Mouse (Mus musculus): ENCODE results near the gene Olfr319. TPM values are rescaled to one million over a fixed set of nuclear protein-coding genes. Genes with fewer than 3 reads are reported as not detected.
"Not testable (repeated sequence)": the region's sequence is repeated elsewhere in the genome, so short reads cannot be mapped to it uniquely, and the experiment has no call there.

Gene Olfr319
- polyA plus RNA-seq (2014; fragmentation: Nextera tagmentation; extraction: Ambion mirVana) = 0.33 TPM in 1 of 2 replicates, not detected in the other

DNA sequence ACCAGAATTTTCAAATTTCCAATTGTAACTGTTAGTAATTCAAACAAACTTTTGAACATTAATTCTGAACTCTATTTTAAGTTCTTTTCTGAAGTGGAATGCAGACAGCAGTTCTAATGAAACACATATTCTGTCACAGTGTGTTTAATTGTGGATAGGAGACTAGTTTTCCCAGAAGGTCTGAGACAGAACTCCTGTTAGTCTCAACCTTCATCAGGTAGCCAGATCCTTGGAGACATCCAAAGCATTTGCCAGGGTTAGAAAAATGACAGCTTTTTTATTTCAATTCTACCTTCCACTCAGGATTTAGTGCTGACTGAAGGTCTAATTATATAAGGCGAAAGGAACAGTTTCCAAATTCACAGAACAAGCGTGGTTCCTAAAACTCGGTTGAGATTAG, at the start of gene Olfr319:
Gene Olfr319, plus strand, starts transcription at position 301 of the 400 bp plus-strand sequence.
- Histone ChIP-seq H3K4me2 (ENCODE audit: low read depth, low read length) (no peak within 1 kb of the TSS), H3K4me1 (ENCODE audit: control insufficient read depth, insufficient read depth, low read length) (no peaks in the 10 kb centered on the region), H3K27ac (replicated peaks; ENCODE audit: low read depth, low read length) (no peak within 1 kb of the TSS), H3K4me3 (ENCODE audit: low read depth, low read length) (no peak within 1 kb of the TSS), H3K36me3 (ENCODE audit: control insufficient read depth, insufficient read depth, low read length) (no peaks in the 10 kb centered on the region), H3K9me3 (ENCODE audit: control insufficient read depth, low read length) (peaks cover 15% of the 10 kb centered on the region; the same call in 1 of the 2 replicates), H3K9ac (ENCODE audit: low read depth, low read length) (no peak within 1 kb of the TSS), H3K27me3 (replicated peaks; ENCODE audit: control insufficient read depth, insufficient read depth, low read length) (no peaks in the 10 kb centered on the region)
- ATAC-seq (ENCODE audit: low read depth) = no peak
- WGBS = 86% methylated on average over 3 of the region's 3 CpGs
- DNase-seq (ENCODE audit: low spot score) = no peak

- DNase-seq (ENCODE audit: low spot score) (no peak), ATAC-seq (ENCODE audit: low read depth) (no peak)
- H3K4me1 ChIP-seq (ENCODE audit: control insufficient read depth, insufficient read depth, low read length) = no peaks in the 10 kb centered on the region
- H3K36me3 ChIP-seq (ENCODE audit: control insufficient read depth, insufficient read depth, low read length) = no peaks in the 10 kb centered on the region
- no peaks in the 10 kb centered on the region for H3K27me3 ChIP-seq (replicated peaks; ENCODE audit: control insufficient read depth, insufficient read depth, low read length)
- no peak overlapping the region for H3K27ac ChIP-seq (replicated peaks; ENCODE audit: low read depth, low read length)
- H3K9me3 ChIP-seq (ENCODE audit: control insufficient read depth, low read length) = no peaks in the 10 kb centered on the region
- 77% methylated on average over 3 of the region's 3 CpGs for WGBS
- H3K4me3 ChIP-seq (ENCODE audit: low read depth, low read length) = no peak overlapping the region
- no peak overlapping the region for H3K4me2 ChIP-seq (ENCODE audit: low read depth, low read length)
- no peak overlapping the region for H3K9ac ChIP-seq (ENCODE audit: low read depth, low read length)
Measured at GRCm38 (mm10) chr11:58655151-58655550, 43.8 kb upstream of the Olfr319 start.

GRCm38 (mm10) chr11:58658596-58658995, 40.4 kb upstream of the Olfr319 start, which contains the start of gene Olfr322:
TSS of gene Olfr322 (plus strand) at chr11:58658782.
- no peak for DNase-seq (ENCODE audit: low spot score)

DNA sequence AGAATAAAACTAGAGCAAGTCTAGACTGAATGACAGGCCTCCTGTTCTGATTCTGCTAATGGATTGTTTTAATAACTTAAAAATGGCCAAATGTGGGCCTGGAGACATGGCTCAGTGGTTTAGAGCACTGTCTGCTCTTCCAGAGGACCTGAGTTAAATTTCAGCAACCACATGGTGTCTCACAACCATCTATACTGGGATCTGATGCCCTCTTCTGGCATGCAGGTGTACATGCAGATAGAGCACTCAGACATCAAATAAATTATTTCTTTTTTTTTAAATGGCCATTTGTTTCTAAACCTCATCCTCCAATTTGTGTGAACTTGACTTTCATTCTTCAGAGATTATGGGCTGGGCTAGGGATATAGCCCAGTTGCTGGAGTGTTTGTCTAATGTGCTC, 29.7 kb upstream of the Olfr319 start:
- H3K9ac ChIP-seq (ENCODE audit: low read depth, low read length) = no peak overlapping the region
- ATAC-seq (ENCODE audit: low read depth) = no peak
- no peaks in the 10 kb centered on the region for H3K27me3 ChIP-seq (replicated peaks; ENCODE audit: control insufficient read depth, insufficient read depth, low read length)
- no peak overlapping the region for H3K4me2 ChIP-seq (ENCODE audit: low read depth, low read length)
- H3K27ac ChIP-seq (replicated peaks; ENCODE audit: low read depth, low read length) = no peak overlapping the region
- H3K4me1 ChIP-seq (ENCODE audit: control insufficient read depth, insufficient read depth, low read length) = no peaks in the 10 kb centered on the region
- no peak for DNase-seq (ENCODE audit: low spot score)
- H3K4me3 ChIP-seq (ENCODE audit: low read depth, low read length) = no peak overlapping the region
- no peaks in the 10 kb centered on the region for H3K9me3 ChIP-seq (ENCODE audit: control insufficient read depth, low read length)
- H3K36me3 ChIP-seq (ENCODE audit: control insufficient read depth, insufficient read depth, low read length) = no peaks in the 10 kb centered on the region

More at GRCm38 (mm10) chr11:58658596-58658995, 40.4 kb upstream of the Olfr319 start, which contains the start of gene Olfr322:
- no peak within 1 kb of the TSS for H3K27ac ChIP-seq (replicated peaks; ENCODE audit: low read depth, low read length)
- H3K4me2 ChIP-seq (ENCODE audit: low read depth, low read length) = no peak within 1 kb of the TSS
- no peaks in the 10 kb centered on the region for H3K36me3 ChIP-seq (ENCODE audit: control insufficient read depth, insufficient read depth, low read length)
- H3K4me3 ChIP-seq (ENCODE audit: low read depth, low read length) = no peak within 1 kb of the TSS
- H3K27me3 ChIP-seq (replicated peaks; ENCODE audit: control insufficient read depth, insufficient read depth, low read length) = no peaks in the 10 kb centered on the region
- no peaks in the 10 kb centered on the region for H3K9me3 ChIP-seq (ENCODE audit: control insufficient read depth, low read length)
- WGBS = 87% methylated on average over 4 of the region's 4 CpGs
- no peak within 1 kb of the TSS for H3K9ac ChIP-seq (ENCODE audit: low read depth, low read length)
- ATAC-seq (ENCODE audit: low read depth) = no peak
- H3K4me1 ChIP-seq (ENCODE audit: control insufficient read depth, insufficient read depth, low read length) = no peaks in the 10 kb centered on the region

- Histone ChIP-seq H3K4me3 (ENCODE audit: low read depth, low read length) (no peak overlapping the region), H3K4me1 (ENCODE audit: control insufficient read depth, insufficient read depth, low read length) (no peaks in the 10 kb centered on the region), H3K9me3 (ENCODE audit: control insufficient read depth, low read length) (no peaks in the 10 kb centered on the region), H3K9ac (ENCODE audit: low read depth, low read length) (no peak overlapping the region), H3K4me2 (ENCODE audit: low read depth, low read length) (no peak overlapping the region), H3K27me3 (replicated peaks; ENCODE audit: control insufficient read depth, insufficient read depth, low read length) (no peaks in the 10 kb centered on the region), H3K27ac (replicated peaks; ENCODE audit: low read depth, low read length) (no peak overlapping the region), H3K36me3 (ENCODE audit: control insufficient read depth, insufficient read depth, low read length) (no peaks in the 10 kb centered on the region)
- ATAC-seq (ENCODE audit: low read depth) (no peak), DNase-seq (ENCODE audit: low spot score) (no peak)
- WGBS = 50% methylated on average over 4 of the region's 4 CpGs
Measured at GRCm38 (mm10) chr11:58671825-58672224, 27.1 kb upstream of the Olfr319 start.

DNA sequence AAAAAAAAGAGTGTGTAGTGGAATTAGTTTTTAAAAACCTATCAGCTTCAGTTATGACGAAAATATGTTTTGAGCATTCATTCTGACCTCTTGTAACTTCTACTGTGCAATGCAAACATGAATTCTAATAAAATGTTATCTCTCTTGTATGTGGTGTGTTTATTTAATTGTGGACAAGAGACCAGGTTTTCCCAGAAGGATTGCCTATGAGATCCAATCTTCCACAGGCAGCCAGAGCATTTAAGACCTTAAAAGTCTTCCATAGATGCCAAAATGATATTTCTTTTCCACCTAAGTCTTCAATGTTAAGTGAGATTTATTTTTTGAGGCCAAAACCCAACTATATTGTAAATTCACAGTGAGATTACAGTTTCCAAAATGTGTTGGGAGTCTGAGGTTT, 18.2 kb upstream of the Olfr319 start, which contains the start of gene Olfr320:
Gene Olfr320, plus strand, starts transcription at position 301 of the 400 bp plus-strand sequence.
- Histone ChIP-seq H3K9ac (ENCODE audit: low read depth, low read length) (no peak within 1 kb of the TSS), H3K4me1 (ENCODE audit: control insufficient read depth, insufficient read depth, low read length) (no peaks in the 10 kb centered on the region), H3K4me3 (ENCODE audit: low read depth, low read length) (no peak within 1 kb of the TSS), H3K4me2 (ENCODE audit: low read depth, low read length) (no peak within 1 kb of the TSS), H3K27me3 (replicated peaks; ENCODE audit: control insufficient read depth, insufficient read depth, low read length) (no peaks in the 10 kb centered on the region), H3K27ac (replicated peaks; ENCODE audit: low read depth, low read length) (no peak within 1 kb of the TSS), H3K36me3 (ENCODE audit: control insufficient read depth, insufficient read depth, low read length) (no peaks in the 10 kb centered on the region), H3K9me3 (ENCODE audit: control insufficient read depth, low read length) (no peaks in the 10 kb centered on the region)
- WGBS = 98% methylated on average over 1 of the region's 1 CpGs
- ATAC-seq (ENCODE audit: low read depth) (no peak), DNase-seq (ENCODE audit: low spot score) (no peak)

- Histone ChIP-seq H3K27ac (replicated peaks; ENCODE audit: low read depth, low read length) (no peak overlapping the region), H3K9me3 (ENCODE audit: control insufficient read depth, low read length) (no peaks in the 10 kb centered on the region), H3K4me2 (ENCODE audit: low read depth, low read length) (no peak overlapping the region), H3K4me1 (ENCODE audit: control insufficient read depth, insufficient read depth, low read length) (no peaks in the 10 kb centered on the region), H3K36me3 (ENCODE audit: control insufficient read depth, insufficient read depth, low read length) (no peaks in the 10 kb centered on the region), H3K4me3 (ENCODE audit: low read depth, low read length) (no peak overlapping the region), H3K27me3 (replicated peaks; ENCODE audit: control insufficient read depth, insufficient read depth, low read length) (no peaks in the 10 kb centered on the region), H3K9ac (ENCODE audit: low read depth, low read length) (no peak overlapping the region)
- DNase-seq (ENCODE audit: low spot score) (no peak), ATAC-seq (ENCODE audit: low read depth) (no peak)
- WGBS = 82% methylated on average over 11 of the region's 11 CpGs
Measured at GRCm38 (mm10) chr11:58709086-58709485, 10.1 kb downstream of the Olfr319 start.

GRCm38 (mm10) chr11:58717723-58718122, 18.8 kb downstream of the Olfr319 start:
- not testable (repeated sequence) for H3K4me1 ChIP-seq (ENCODE audit: control insufficient read depth, insufficient read depth, low read length); DNase-seq (ENCODE audit: low spot score); H3K9me3 ChIP-seq (ENCODE audit: control insufficient read depth, low read length); H3K9ac ChIP-seq (ENCODE audit: low read depth, low read length); H3K27me3 ChIP-seq (replicated peaks; ENCODE audit: control insufficient read depth, insufficient read depth, low read length); H3K4me3 ChIP-seq (ENCODE audit: low read depth, low read length); ATAC-seq (ENCODE audit: low read depth); H3K27ac ChIP-seq (replicated peaks; ENCODE audit: low read depth, low read length); H3K36me3 ChIP-seq (ENCODE audit: control insufficient read depth, insufficient read depth, low read length); H3K4me2 ChIP-seq (ENCODE audit: low read depth, low read length)
- 86% methylated on average over 6 of the region's 7 CpGs for WGBS

DNA sequence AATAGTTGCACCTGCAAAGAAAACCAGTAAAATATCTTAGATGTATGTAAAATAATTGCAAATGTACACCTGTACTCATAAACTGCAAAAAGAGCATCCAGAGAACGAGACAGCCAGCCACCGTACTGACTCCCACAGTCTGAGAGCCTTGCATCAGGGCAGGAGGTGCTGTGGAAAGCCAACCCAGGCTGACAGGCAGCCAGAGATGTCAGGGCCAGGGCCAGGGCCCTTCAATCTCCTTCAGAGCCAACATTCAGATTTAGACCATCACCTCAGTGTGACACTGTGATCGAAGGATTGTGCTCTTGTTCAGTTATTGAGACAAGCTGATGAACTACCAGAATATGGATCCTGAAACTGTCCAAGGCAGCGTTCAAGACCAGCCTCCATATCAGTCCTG, 20.7 kb downstream of the Olfr319 start:
- H3K36me3 ChIP-seq (ENCODE audit: control insufficient read depth, insufficient read depth, low read length) = no peaks in the 10 kb centered on the region
- H3K4me2 ChIP-seq (ENCODE audit: low read depth, low read length) = no peak overlapping the region
- no peak overlapping the region for H3K27ac ChIP-seq (replicated peaks; ENCODE audit: low read depth, low read length)
- H3K27me3 ChIP-seq (replicated peaks; ENCODE audit: control insufficient read depth, insufficient read depth, low read length) = no peaks in the 10 kb centered on the region
- H3K4me1 ChIP-seq (ENCODE audit: control insufficient read depth, insufficient read depth, low read length) = no peaks in the 10 kb centered on the region
- no peak overlapping the region for H3K4me3 ChIP-seq (ENCODE audit: low read depth, low read length)
- H3K9ac ChIP-seq (ENCODE audit: low read depth, low read length) = no peak overlapping the region
- H3K9me3 ChIP-seq (ENCODE audit: control insufficient read depth, low read length) = no peaks in the 10 kb centered on the region
- DNase-seq (ENCODE audit: low spot score) = no peak
- WGBS = 85% methylated on average over 4 of the region's 4 CpGs
- ATAC-seq (ENCODE audit: low read depth) = no peak

Data from embryonic facial prominence, embryonic 14.5 days (tissue).